Mouse (Mus musculus): ENCODE measurements around the gene Synm.

GRCm38 (mm10) chr7:67755366-67755765, 4.2 kb downstream of the Synm start:
- TF ChIP-seq POLR2AphosphoS2 (IDR thresholded peaks at IDR 0.05; ENCODE audit: low read depth, low read length) (no peak), E2F4 (IDR thresholded peaks at IDR 0.05; ENCODE audit: insufficient replicate concordance, low read depth, low read length) (no peak), HCFC1 (IDR thresholded peaks at IDR 0.05; ENCODE audit: low read depth, low read length) (no peak), MEF2A (IDR thresholded peaks at IDR 0.05; ENCODE audit: borderline replicate concordance, low read depth, low read length) (no peak)
